Mouse (Mus musculus): ENCODE results near the gene Heg1.

Gene Heg1

DNA sequence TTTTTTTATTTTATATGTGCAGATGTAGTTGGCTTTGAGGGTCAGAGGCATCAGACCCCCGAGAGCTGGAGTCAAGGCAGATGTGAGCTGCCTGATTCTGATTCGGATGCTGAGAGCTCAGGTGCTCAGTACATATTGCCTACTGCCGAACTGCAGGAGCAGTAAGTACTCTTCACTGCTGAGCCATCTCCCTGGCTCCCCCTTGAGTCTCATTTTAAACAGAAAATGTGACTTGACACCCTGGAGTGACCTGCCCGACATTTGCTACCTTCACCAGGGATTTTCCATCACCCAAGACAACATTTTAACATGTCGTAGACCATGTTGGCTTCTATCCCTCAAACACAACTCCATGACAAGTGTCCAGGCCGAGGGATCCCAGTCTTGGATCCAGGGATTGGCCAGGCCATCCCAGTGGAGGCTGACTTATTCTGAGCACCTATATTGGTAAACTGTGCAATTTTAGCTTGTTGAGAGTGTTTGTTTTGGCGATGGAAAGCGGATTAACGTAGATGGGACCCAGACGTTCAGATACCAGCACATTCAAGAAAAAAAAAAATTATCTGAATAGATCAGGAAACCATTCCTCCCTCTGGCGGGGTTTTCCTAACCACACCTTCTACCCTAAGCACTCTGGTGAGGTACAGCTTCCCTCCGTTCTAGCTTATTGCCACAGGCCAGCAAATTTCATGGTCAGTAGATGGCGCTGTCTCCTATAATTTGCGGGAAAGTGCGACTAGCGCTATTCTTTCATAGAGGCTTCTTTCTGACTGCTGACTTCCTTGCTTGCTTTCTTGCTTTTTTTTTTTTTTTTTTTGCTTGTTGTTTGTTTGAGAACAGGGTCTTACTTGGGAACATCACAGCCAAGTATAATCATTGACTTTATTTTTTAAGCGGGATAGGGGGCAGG, 136.4 kb downstream of the Heg1 start:
- DNase-seq (ENCODE audit: low spot score in 2 of 2) = peak; percentile 45 to 84
